Mouse (Mus musculus): Measurements from ENCODE around the gene 1700001C02Rik. TPM values are rescaled to one million over a fixed set of nuclear protein-coding genes. Genes with fewer than 3 reads are reported as not detected.

1700001C02Rik gene
- not detected for total RNA-seq (2021)

GRCm38 (mm10) chr5:30465861-30466260 is at the start of gene 1700001C02Rik:
Gene 1700001C02Rik, plus strand, starts transcription at chr5:30466047.
- no peak for DNase-seq (ENCODE audit: low spot score)
- intact Hi-C loops (cut with DNase I) = no loop called here

- intact Hi-C loops (cut with DNase I) = no loop called here
- no peak for DNase-seq (ENCODE audit: low spot score)
These were observed 49.2 kb upstream of the 1700001C02Rik start for GRCm38 (mm10) chr5:30416665-30417064.

- DNase-seq (ENCODE audit: low spot score) = no peak
- intact Hi-C loops (cut with DNase I) = loop anchor here (1.0 to 5.0 kb wide), 2 partner anchors 59 to 259 kb away; no protein-coding TSS in a partner anchor
These were observed 42.7 kb upstream of the 1700001C02Rik start for GRCm38 (mm10) chr5:30423121-30423520.

- DNase-seq (ENCODE audit: low spot score) = no peak
- intact Hi-C loops (cut with DNase I) = loop anchor here (1.0 to 5.0 kb wide), 3 partner anchors 59 to 259 kb away; no protein-coding TSS in a partner anchor
These were observed 42.1 kb upstream of the 1700001C02Rik start for GRCm38 (mm10) chr5:30423572-30424244.

GRCm38 (mm10) chr5:30427406-30427805 is 38.4 kb upstream of the 1700001C02Rik start:
- intact Hi-C loops (cut with DNase I) = no loop called here
- no peak for DNase-seq (ENCODE audit: low spot score)

GRCm38 (mm10) chr5:30438931-30439330 is 26.9 kb upstream of the 1700001C02Rik start:
- DNase-seq (ENCODE audit: low spot score) = no peak

GRCm38 (mm10) chr5:30440308-30440906 is 25.4 kb upstream of the 1700001C02Rik start:
- no peak for DNase-seq (ENCODE audit: low spot score)
- intact Hi-C loops (cut with DNase I) = no loop called here

More at GRCm38 (mm10) chr5:30438931-30439330, 26.9 kb upstream of the 1700001C02Rik start:
- intact Hi-C loops (cut with DNase I) = no loop called here

GRCm38 (mm10) chr5:30442196-30442595 is 23.7 kb upstream of the 1700001C02Rik start:
- DNase-seq (ENCODE audit: low spot score) = no peak
- intact Hi-C loops (cut with DNase I) = no loop called here

- intact Hi-C loops (cut with DNase I) = no loop called here
- DNase-seq (ENCODE audit: low spot score) = no peak
These were observed 21.4 kb upstream of the 1700001C02Rik start for GRCm38 (mm10) chr5:30444327-30444895.

- intact Hi-C loops (cut with DNase I) = no loop called here
- no peak for DNase-seq (ENCODE audit: low spot score)
These were observed 9.8 kb upstream of the 1700001C02Rik start for GRCm38 (mm10) chr5:30456056-30456455.

GRCm38 (mm10) chr5:30460155-30460554 is 5.7 kb upstream of the 1700001C02Rik start:
- intact Hi-C loops (cut with DNase I) = no loop called here
- no peak for DNase-seq (ENCODE audit: low spot score)

GRCm38 (mm10) chr5:30461821-30462220 is 4.0 kb upstream of the 1700001C02Rik start, which contains the start of gene Otof:
Gene Otof, minus strand, starts transcription at chr5:30461932.
- no peak for DNase-seq (ENCODE audit: low spot score)
- intact Hi-C loops (cut with DNase I) = no loop called here

- intact Hi-C loops (cut with DNase I) = no loop called here
- no peak for DNase-seq (ENCODE audit: low spot score)
These were observed 468 bp downstream of the 1700001C02Rik start for GRCm38 (mm10) chr5:30466315-30466714.

- intact Hi-C loops (cut with DNase I) = no loop called here
- DNase-seq (ENCODE audit: low spot score) = no peak
These were observed 4.6 kb downstream of the 1700001C02Rik start for GRCm38 (mm10) chr5:30470454-30470853.

GRCm38 (mm10) chr5:30472148-30472547 is 6.3 kb downstream of the 1700001C02Rik start:
- intact Hi-C loops (cut with DNase I) = no loop called here

GRCm38 (mm10) chr5:30476534-30476933 is 10.7 kb downstream of the 1700001C02Rik start:
- intact Hi-C loops (cut with DNase I) = no loop called here
- no peak for DNase-seq (ENCODE audit: low spot score)

More at GRCm38 (mm10) chr5:30472148-30472547, 6.3 kb downstream of the 1700001C02Rik start:
- DNase-seq (ENCODE audit: low spot score) = no peak

- intact Hi-C loops (cut with DNase I) = loop anchor here (1.0 to 5.0 kb wide), 2 partner anchors 59 to 265 kb away; no protein-coding TSS in a partner anchor
- DNase-seq (ENCODE audit: low spot score) = no peak
These were observed 16.5 kb downstream of the 1700001C02Rik start for GRCm38 (mm10) chr5:30482319-30482718.

GRCm38 (mm10) chr5:30483533-30483932 is 17.7 kb downstream of the 1700001C02Rik start:
- DNase-seq (ENCODE audit: low spot score) = no peak
- intact Hi-C loops (cut with DNase I) = loop anchor here (5.0 kb wide), 1 partner anchor 266 kb away; no protein-coding TSS in a partner anchor

GRCm38 (mm10) chr5:30484591-30484990 is 18.7 kb downstream of the 1700001C02Rik start:
- intact Hi-C loops (cut with DNase I) = loop anchor here (5.0 kb wide), 1 partner anchor 267 kb away; no protein-coding TSS in a partner anchor
- DNase-seq (ENCODE audit: low spot score) = no peak

GRCm38 (mm10) chr5:30485136-30485535 is 19.3 kb downstream of the 1700001C02Rik start:
- intact Hi-C loops (cut with DNase I) = no loop called here
- no peak for DNase-seq (ENCODE audit: low spot score)

- no peak for DNase-seq (ENCODE audit: low spot score)
- intact Hi-C loops (cut with DNase I) = no loop called here
These were observed 24.4 kb downstream of the 1700001C02Rik start for GRCm38 (mm10) chr5:30490215-30490614.

Measured in heart, postnatal 25 days (tissue).